Mouse (Mus musculus) CH12.LX (cell line): ENCODE data around the gene Sec11a. TPM values are rescaled to one million over a fixed set of nuclear protein-coding genes. Genes with fewer than 3 reads are reported as not detected.

ENCODE experiments used
- DNase-seq: peaks from one replicate; pipeline ENCODE4 v3.0.0-alpha.2; 2013; ENCODE audit errors: extremely low read depth
- H3K27ac ChIP-seq: 2 replicates; pipeline ENCODE4 v1.5.1; 2012; ENCODE audit warnings: low read depth, mild to moderate bottlenecking, control low read depth, moderate library complexity; ENCODE audit not compliant: insufficient read depth
- H3K27me3 ChIP-seq: replicated peaks from 2 replicates; pipeline ENCODE3; 2012; ENCODE audit warnings: inconsistent platforms
- H3K36me3 ChIP-seq, 2 experiments: replicated peaks in 1 of 2; 2 replicates each; pipeline versions ENCODE3 to v1.6.1; 2012; ENCODE audit warnings: inconsistent platforms in 1 of 2, low read length in 1 of 2, mild to moderate bottlenecking in 1 of 2, mixed read lengths in 1 of 2, moderate library complexity in 1 of 2; ENCODE audit not compliant: control insufficient read depth in 1 of 2, insufficient read depth in 1 of 2
- H3K4me1 ChIP-seq, 2 experiments: 2 replicates each; pipeline ENCODE4 v1.6.1; 2012; ENCODE audit warnings: inconsistent platforms in 1 of 2, moderate library complexity in 1 of 2; ENCODE audit not compliant: insufficient read depth in 2 of 2, control insufficient read depth in 1 of 2
- H3K4me2 ChIP-seq: 2 replicates; pipeline ENCODE4 v1.6.1; 2012; ENCODE audit warnings: low read depth, mild to moderate bottlenecking, control low read depth; ENCODE audit not compliant: poor library complexity, insufficient read depth, severe bottlenecking
- H3K4me3 ChIP-seq, 3 experiments: fragments of 150-350 bp in 1 of 3; sonication (generic) in 1 of 3; replicated peaks in 1 of 3; 2 replicates each; pipeline versions ENCODE3 to v1.5.1; 2011 to 2012; ENCODE audit warnings: low read depth in 2 of 3, low read length in 2 of 3, mild to moderate bottlenecking in 2 of 3, moderate library complexity in 2 of 3, control low read depth in 1 of 3, improper control_type of control experiment in 1 of 3, inconsistent platforms in 1 of 3, mixed read lengths in 1 of 3; ENCODE audit not compliant: poor library complexity in 1 of 3
- H3K79me2 ChIP-seq: replicated peaks from 2 replicates; pipeline ENCODE4 v1.6.1; 2012; ENCODE audit warnings: mild to moderate bottlenecking, moderate library complexity; ENCODE audit not compliant: control insufficient read depth, poor library complexity, insufficient read depth, severe bottlenecking; ENCODE audit errors: extremely low read depth
- H3K9ac ChIP-seq: 2 replicates; pipeline ENCODE4 v1.6.1; 2012; ENCODE audit warnings: low read depth, mild to moderate bottlenecking, control low read depth, moderate library complexity; ENCODE audit not compliant: insufficient read depth
- H3K9me3 ChIP-seq: replicated peaks from 2 replicates; pipeline ENCODE3; 2012; ENCODE audit warnings: low read length, inconsistent platforms, mixed read lengths
- CHD1 ChIP-seq: IDR thresholded peaks from 2 replicates; pipeline ENCODE4 v1.6.1; 2012; ENCODE audit warnings: low read depth, low read length, improper control_type of control experiment, inconsistent platforms
- CTCF ChIP-seq, 2 experiments: IDR thresholded peaks in 1 of 2; conservative IDR thresholded peaks in 1 of 2; 2 replicates each; pipeline ENCODE4 v1.5.1; 2011 to 2012; ENCODE audit warnings: low read depth in 2 of 2, low read length in 2 of 2, improper control_type of control experiment in 1 of 2, inconsistent platforms in 1 of 2, mild to moderate bottlenecking in 1 of 2, moderate library complexity in 1 of 2
- E2F4 ChIP-seq: IDR thresholded peaks from 2 replicates; pipeline ENCODE4 v1.6.1; 2011; ENCODE audit warnings: low read depth, low read length, improper control_type of control experiment; ENCODE audit not compliant: insufficient replicate concordance
- ETS1 ChIP-seq: conservative IDR thresholded peaks from 2 replicates; pipeline ENCODE4 v1.6.1; 2012; ENCODE audit warnings: low read depth, mild to moderate bottlenecking, inconsistent platforms, low read length, improper control_type of control experiment, moderate library complexity
- KAT2A ChIP-seq: IDR thresholded peaks from 2 replicates; pipeline ENCODE4 v1.6.1; 2012; ENCODE audit warnings: low read length, improper control_type of control experiment, inconsistent platforms; ENCODE audit not compliant: insufficient replicate concordance
- MAFK ChIP-seq: IDR thresholded peaks from 2 replicates; pipeline ENCODE4 v1.6.1; 2011; ENCODE audit warnings: low read length, improper control_type of control experiment; ENCODE audit not compliant: insufficient replicate concordance
- MAX ChIP-seq: IDR thresholded peaks from 2 replicates; pipeline ENCODE4 v1.6.1; 2011; ENCODE audit warnings: low read length, improper control_type of control experiment
- MXI1 ChIP-seq: IDR thresholded peaks from 2 replicates; pipeline ENCODE4 v1.6.1; 2011; ENCODE audit warnings: mild to moderate bottlenecking, low read depth, low read length, improper control_type of control experiment
- NELFE ChIP-seq: IDR thresholded peaks from 2 replicates; pipeline ENCODE4 v1.6.1; 2011; ENCODE audit warnings: low read depth, low read length, improper control_type of control experiment
- NRF1 ChIP-seq: IDR thresholded peaks from 2 replicates; pipeline ENCODE4 v1.6.1; 2014; ENCODE audit warnings: low read depth, mild to moderate bottlenecking, inconsistent platforms, low read length, improper control_type of control experiment, moderate library complexity
- PAX5 ChIP-seq: IDR thresholded peaks from 2 replicates; pipeline ENCODE4 v1.6.1; 2012; ENCODE audit warnings: low read length, inconsistent platforms, mixed read lengths
- SMC3 ChIP-seq: IDR thresholded peaks from 2 replicates; pipeline ENCODE4 v1.6.1; 2011; ENCODE audit warnings: low read depth, low read length, improper control_type of control experiment
- TCF12 ChIP-seq: IDR thresholded peaks from 2 replicates; pipeline ENCODE4 v1.6.1; 2014; ENCODE audit warnings: low read depth, mild to moderate bottlenecking, inconsistent platforms, low read length, improper control_type of control experiment
- UBTF ChIP-seq: IDR thresholded peaks from 2 replicates; pipeline ENCODE4 v1.6.1; 2012; ENCODE audit warnings: low read depth, mild to moderate bottlenecking, inconsistent platforms, low read length, improper control_type of control experiment, moderate library complexity
- USF1 ChIP-seq: IDR thresholded peaks from 2 replicates; pipeline ENCODE4 v1.6.1; 2014; ENCODE audit warnings: low read depth, mild to moderate bottlenecking, inconsistent platforms, low read length, improper control_type of control experiment
- ZC3H11A ChIP-seq: IDR thresholded peaks from 2 replicates; pipeline ENCODE4 v1.6.1; 2012; ENCODE audit warnings: low read depth, mild to moderate bottlenecking, inconsistent platforms, low read length, improper control_type of control experiment
- ZMIZ1 ChIP-seq: IDR thresholded peaks from 2 replicates; pipeline ENCODE4 v1.6.1; 2012; ENCODE audit warnings: low read depth, mild to moderate bottlenecking, inconsistent platforms, low read length, improper control_type of control experiment
- ZNF384 ChIP-seq: IDR thresholded peaks from 2 replicates; pipeline ENCODE4 v1.6.1; 2012; ENCODE audit warnings: low read depth, low read length, improper control_type of control experiment, inconsistent platforms
- dilution Hi-C: fragments of 300-500 bp; cut with MboI; formaldehyde crosslinking; loops from 2 replicates; pipeline ENCODE4 v1.14.3; 2020; ENCODE audit warnings: low sequenced_read_pairs; ENCODE audit not compliant: extremely low pct_unique_long_range_greater_than_20kb, extremely low pct_ligation_motif_present
- in situ Hi-C: fragments of 300-500 bp; cut with MboI; formaldehyde crosslinking; loops from 3 replicates; pipeline ENCODE4 v1.14.3; 2019; ENCODE audit warnings: low sequenced_read_pairs, low pct_ligation_motif_present, low pct_unique_long_range_greater_than_20kb, mixed read lengths
- polyA plus RNA-seq: library from polyadenylated mRNA; unstranded; fragments of >175 nt; gene quantifications from 2 replicates; pipeline ENCODE4 v1.2.1, GENCODE M21; 2012; ENCODE audit warnings: low read depth; ENCODE audit not compliant: insufficient read length
- total RNA-seq, 2 experiments: library from RNA; depleted of rRNA; stranded (reverse); fragments of 300-350 nt in 1 of 2; fragments of >200 nt in 1 of 2; gene quantifications; 2 replicates each; pipeline ENCODE4 v1.2.3; 2012 to 2014

The Sec11a gene
- total and polyA plus RNA-seq, 3 experiments = 93.5 to 141 (median 126) TPM

DNA sequence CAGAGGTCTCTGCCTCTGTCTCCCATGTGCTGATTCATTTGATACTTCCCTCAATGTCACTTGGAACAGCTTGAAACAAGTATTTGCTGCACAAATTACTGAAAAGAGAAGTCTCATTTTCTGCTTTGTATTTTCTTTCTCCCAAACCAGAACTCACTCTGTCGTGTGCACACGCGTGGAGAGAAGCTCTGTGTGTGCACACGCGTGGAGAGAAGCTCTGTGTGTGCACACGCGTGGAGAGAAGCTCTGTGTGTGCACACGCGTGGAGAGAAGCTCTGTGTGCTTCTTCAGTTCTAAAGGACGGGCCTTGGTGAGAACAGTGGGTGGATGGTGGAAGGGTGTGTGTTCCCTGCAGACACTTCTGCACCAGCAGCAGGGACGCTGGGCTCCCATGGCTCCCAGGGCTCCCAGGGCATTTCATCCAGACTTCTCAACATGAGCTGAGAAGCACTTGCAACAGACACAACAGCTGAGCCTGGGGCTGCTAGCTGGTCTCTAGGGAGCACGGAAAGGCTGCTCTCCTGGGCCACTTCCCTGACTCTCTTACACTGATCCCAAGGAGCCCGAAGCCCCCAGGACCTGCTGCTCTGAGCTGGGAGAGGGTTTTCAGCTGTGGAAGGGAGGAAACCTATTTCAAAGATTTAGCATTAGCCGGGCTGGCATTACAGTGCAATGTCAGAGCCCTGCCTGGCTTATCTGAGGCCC lies 52.6 kb downstream of the Sec11a start:
- H3K27ac ChIP-seq = no peak overlapping the region
- in situ Hi-C loops (loop anchor here (25.0 kb wide), 1 partner anchor 417 kb away; no protein-coding TSS in a partner anchor), dilution Hi-C loops (no loop called here)
- no peaks in the 10 kb centered on the region for H3K9me3 ChIP-seq
- TF ChIP-seq ZNF384 (no peak), CTCF (conservative IDR thresholded peaks at IDR 0.05 in 1 of 2, IDR thresholded peaks at IDR 0.05 in 1 of 2; ENCODE audit: low read depth in 2 of 2, low read length in 2 of 2) (no peak)
- no peak overlapping the region for H3K4me2 ChIP-seq
- no peak overlapping the region for H3K9ac ChIP-seq
- DNase-seq = no peak
- H3K36me3 ChIP-seq = peaks cover 68 to 90% of the 10 kb centered on the region in 2 experiments
- 0 out of 2 replicates have a peak, but pooled peaks cover 4% of the 10 kb centered on the region for H3K79me2 ChIP-seq
- H3K4me1 ChIP-seq = peaks cover 0 to 24% of the 10 kb centered on the region in 2 experiments; a peak in 3 of 4 replicates
- no peaks in the 10 kb centered on the region for H3K27me3 ChIP-seq
- H3K4me3 ChIP-seq = no peak overlapping the region

DNA sequence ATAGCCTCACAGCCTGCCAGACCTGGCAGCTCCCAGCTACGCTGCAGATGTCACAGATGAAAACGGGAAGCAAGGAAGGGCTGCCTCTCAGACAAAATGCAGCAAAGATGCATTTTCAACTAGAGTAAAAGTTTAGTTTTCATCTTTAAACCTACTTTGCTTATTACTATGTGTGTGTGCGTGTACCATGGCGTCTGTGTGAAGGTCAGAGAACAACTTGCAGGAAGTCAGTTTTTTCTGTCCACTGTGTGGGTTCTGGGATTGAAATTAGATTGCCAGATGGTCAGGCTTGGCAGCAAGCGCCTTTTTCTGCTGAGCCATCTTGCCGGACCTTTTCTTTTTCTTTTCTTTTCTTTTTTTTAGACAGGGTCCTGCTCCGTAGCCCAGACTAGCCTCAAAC lies 53.4 kb downstream of the Sec11a start:
- H3K79me2 ChIP-seq = no peaks in the 10 kb centered on the region
- in situ Hi-C loops = loop anchor here (25.0 kb wide), 1 partner anchor 418 kb away; no protein-coding TSS in a partner anchor
- no peak overlapping the region for H3K4me2 ChIP-seq
- H3K27me3 ChIP-seq = no peaks in the 10 kb centered on the region
- dilution Hi-C loops = no loop called here
- peaks cover 75 to 92% of the 10 kb centered on the region in 2 experiments for H3K36me3 ChIP-seq
- H3K4me3 ChIP-seq = no peak overlapping the region
- H3K9ac ChIP-seq = no peak overlapping the region
- no peak for TF ChIP-seq SMC3
- TF ChIP-seq ZNF384 = no peak
- TF ChIP-seq UBTF = no peak
- TF ChIP-seq TCF12 = no peak
- TF ChIP-seq MAX = no peak
- no peak for TF ChIP-seq KAT2A
- no peak for TF ChIP-seq CHD1
- no peak for TF ChIP-seq MXI1
- no peak for TF ChIP-seq MAFK
- TF ChIP-seq NRF1 = no peak
- TF ChIP-seq E2F4 = no peak
- TF ChIP-seq ETS1 = no peak
- TF ChIP-seq NELFE = no peak
- no peak for TF ChIP-seq PAX5
- TF ChIP-seq USF1 = no peak
- TF ChIP-seq ZMIZ1 = no peak
- TF ChIP-seq ZC3H11A = no peak
- peaks cover 0 to 27% of the 10 kb centered on the region in 2 experiments; a peak in 2 of 4 replicates for H3K4me1 ChIP-seq
- H3K9me3 ChIP-seq = no peaks in the 10 kb centered on the region
- DNase-seq = no peak
- H3K27ac ChIP-seq = no peak overlapping the region
